Mouse (Mus musculus) T-helper 1 cell (primary cell): ENCODE data around the gene 4933417A18Rik.
"Not testable (repeated sequence)": the region's sequence is repeated elsewhere in the genome, so short reads cannot be mapped to it uniquely, and the experiment has no call there.

Source experiments
- in situ Hi-C: fragments of 300-600 bp; cut with MboI, MseI; formaldehyde crosslinking; loops from one replicate; pipeline ENCODE4 v1.15.1; 2025; ENCODE audit warnings: high pct_unique_total_duplicates

The 4933417A18Rik gene

DNA sequence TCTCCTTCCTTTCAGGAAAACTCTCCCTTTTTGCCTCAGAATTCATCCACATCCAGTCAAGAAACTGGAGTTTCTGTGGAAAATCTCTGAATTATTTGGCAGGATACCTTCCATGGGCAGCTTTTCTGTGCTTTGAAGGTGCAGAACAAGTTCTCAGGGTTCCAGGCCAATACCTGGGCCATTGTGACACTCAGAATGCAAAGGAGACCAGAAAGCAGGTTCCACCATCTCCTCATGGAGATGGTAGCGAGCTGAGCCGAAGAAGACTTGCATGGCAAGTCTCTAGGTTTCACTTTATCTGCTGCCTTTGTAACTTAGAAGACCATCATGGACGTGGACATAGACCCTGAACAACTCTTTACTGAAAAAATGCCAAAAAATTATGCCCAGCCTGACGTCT lies at the start of gene 4933417A18Rik, which contains the start of gene Fam217a:
TSS of gene 4933417A18Rik (plus strand) at position 200 of the 400 bp plus-strand sequence.
TSS of gene Fam217a (minus strand) at position 101 of the 400 bp plus-strand sequence.
- in situ Hi-C loops: no loop called here

DNA sequence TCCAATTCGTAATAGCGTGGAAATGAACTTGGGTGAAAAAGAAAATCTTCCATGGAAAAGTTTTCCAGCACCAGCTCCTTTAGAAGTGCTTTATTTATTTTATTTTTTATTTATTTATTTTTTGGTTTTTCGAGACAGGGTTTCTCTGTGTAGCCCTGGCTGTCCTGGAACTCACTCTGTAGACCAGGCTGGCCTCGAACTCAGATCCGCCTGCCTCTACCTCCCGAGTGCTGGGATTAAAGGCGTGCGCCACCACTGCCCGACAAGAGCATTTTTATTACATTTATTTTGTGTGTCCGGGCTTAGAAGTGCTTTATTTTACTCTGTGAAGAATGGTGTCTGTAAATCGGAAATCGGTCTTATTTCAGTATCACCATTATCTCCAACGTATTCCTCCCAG lies 49.5 kb upstream of the 4933417A18Rik start:
- in situ Hi-C loops: loop anchor here (10.0 kb wide), 1 partner anchor 120 kb away; no protein-coding TSS in a partner anchor

DNA sequence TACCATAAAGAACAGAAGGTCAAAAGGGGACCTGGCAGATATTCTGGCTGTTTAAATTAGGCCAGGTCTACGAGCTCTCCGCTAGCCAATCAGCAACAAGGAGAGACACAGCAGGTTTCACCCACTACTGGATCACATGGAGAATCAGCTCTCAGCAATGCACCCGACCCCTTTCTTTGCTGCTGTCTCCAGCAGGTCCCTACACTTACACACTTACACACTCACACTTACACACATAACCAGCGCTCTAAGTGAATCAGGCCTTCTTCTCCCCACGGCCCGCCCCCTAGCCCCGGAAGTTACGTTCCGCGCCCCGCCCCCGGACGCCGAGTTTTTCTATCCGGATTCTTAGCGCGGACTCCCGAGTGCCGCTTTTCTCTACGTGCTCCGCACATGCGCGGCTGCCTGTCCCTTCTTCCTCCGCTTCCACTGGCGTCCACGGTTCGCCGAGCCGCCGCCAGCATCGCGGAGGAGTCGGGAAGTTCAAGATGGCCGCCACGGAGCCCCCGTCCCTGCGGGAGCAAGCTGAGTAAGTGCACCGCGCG lies 49.0 kb upstream of the 4933417A18Rik start, which contains the start of gene Prpf4b:
TSS of gene Prpf4b (plus strand) at position 137 of the 545 bp plus-strand sequence.
- in situ Hi-C loops: loop anchor here (10.0 kb wide), 1 partner anchor 120 kb away; no protein-coding TSS in a partner anchor

DNA sequence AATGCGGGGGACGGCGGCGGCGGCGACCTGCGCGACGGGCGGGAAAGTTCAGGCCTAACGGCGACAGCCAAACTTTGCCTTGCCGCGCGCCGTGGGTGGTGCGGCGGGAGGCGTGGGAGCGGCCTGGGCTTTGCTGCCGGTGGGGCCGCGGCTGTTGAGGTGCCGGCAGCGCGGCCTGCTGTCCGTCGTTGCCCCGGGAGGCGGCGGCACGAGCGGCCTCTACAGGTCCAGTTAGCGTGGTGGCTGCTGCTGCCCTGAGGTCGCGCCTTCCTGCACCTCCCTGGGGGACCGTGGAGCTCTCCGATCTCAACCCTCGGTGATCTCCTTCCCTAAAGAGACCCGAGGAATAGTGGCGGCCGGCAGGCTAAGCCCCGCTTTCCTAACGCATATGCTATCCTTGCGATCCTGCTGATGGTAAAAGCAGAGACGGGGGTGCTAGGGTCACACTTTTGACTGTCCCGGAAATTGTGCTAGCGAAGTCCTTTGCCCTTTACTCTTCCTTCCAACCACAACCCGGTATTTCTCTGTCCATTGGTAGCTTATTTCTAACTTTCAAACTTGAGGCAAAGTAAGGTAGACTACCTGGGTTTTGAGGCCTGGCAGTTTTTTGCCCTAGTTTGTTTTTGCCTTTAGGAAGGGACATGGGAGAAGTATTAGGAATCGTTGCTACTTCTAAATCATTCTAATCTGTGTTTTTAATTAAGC lies 48.3 kb upstream of the 4933417A18Rik start:
- in situ Hi-C loops: loop anchor here (10.0 kb wide), 1 partner anchor 119 kb away; no protein-coding TSS in a partner anchor

DNA sequence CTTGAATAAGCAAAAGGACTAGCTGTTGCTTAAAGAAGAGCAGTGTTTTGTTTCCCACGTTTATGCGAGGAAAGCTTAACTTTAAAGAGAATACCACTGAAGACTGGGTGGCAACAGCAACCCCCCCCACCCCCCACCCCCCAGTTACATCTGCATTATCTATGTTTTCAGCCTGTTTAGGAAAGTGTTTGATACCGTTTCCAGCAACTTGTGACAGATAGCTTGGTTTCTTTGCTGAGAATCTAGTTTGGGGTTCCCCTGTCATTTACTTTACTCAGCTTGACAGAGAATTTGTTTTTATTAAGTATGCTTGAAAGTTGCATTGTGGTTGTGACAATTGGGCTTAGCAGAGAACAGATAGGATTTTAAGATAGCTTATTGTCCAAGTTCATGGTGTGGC lies 47.7 kb upstream of the 4933417A18Rik start:
- in situ Hi-C loops: loop anchor here (10.0 kb wide), 1 partner anchor 118 kb away; no protein-coding TSS in a partner anchor

DNA sequence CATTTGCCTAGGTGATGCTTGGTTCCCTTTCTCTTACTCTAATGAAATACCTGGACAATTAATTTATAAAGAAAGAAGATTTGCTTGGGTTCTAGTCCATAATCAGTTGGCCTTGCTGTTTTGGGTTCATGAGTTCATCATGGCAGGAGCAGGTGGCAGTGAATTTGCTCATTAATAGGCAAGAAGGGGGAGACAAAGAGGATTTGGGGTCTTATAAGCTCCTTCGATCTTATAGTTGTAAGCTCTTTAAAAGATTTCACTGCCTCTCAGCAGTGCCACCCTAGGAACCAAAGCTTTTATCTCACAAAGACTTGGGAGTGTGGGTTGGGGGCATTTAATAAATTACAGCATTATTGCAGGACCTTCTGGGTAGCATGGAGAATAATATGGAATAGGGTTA lies 31.3 kb upstream of the 4933417A18Rik start:
- in situ Hi-C loops: no loop called here

- in situ Hi-C loops: no loop called here
Measured at GRCm38 (mm10) chr13:34914614-34915013, 9.6 kb upstream of the 4933417A18Rik start.

DNA sequence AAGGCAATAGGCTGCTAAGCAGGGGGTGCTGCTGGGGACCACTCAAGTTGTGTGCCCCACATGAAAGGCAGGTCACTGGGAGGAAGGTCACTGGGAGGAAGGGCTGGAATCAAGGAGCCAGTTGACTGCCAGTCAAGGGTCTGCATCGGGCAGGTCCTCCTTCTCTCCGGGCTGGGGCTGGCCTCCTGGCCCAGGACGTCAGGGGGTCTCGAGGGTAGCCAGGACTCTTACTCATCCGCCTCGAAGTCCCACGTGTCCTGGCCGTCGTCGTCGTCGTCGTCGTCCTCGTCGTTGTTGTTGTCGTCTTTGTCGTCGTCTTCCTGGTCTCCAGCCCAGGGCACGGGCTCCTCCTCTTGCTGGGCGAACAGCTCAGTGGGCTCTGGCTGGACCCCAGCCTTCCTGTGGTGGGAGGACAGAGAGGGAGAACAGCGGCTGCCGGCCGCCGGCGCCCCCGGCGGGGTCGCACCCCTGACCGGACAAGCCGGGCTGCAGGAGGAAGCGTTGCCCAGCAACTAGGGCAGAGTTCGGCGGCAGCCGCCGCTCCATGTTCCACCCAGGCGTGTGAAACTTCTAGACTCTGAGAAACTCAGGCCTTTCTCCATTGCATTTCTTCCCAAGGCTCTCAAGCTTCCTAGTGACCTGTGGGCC lies 7.6 kb upstream of the 4933417A18Rik start:
- in situ Hi-C loops: no loop called here

- in situ Hi-C loops: no loop called here
Measured at GRCm38 (mm10) chr13:34934931-34935644, 10.9 kb downstream of the 4933417A18Rik start.

GRCm38 (mm10) chr13:34942370-34942769 lies 18.2 kb downstream of the 4933417A18Rik start:
- in situ Hi-C loops: no loop called here

DNA sequence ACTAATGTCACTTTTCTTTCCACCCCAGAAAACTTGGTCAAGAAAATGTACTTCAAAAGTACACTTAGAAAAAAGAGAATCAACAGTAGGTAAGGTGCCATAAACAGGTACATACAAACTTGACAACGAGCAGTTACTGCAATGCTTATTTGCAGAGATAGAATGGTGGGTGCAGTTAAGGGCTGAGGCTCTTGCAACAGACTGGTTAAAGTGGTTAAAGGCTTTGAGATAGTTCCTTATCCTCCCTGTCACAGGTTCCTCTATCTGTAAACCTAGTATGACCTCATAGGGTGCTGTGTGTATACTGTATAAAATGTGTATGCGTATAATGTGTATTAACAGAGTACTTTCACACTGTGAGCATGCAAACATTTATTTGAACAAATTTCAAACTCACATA lies 27.2 kb downstream of the 4933417A18Rik start:
- in situ Hi-C loops: not testable (repeated sequence)

DNA sequence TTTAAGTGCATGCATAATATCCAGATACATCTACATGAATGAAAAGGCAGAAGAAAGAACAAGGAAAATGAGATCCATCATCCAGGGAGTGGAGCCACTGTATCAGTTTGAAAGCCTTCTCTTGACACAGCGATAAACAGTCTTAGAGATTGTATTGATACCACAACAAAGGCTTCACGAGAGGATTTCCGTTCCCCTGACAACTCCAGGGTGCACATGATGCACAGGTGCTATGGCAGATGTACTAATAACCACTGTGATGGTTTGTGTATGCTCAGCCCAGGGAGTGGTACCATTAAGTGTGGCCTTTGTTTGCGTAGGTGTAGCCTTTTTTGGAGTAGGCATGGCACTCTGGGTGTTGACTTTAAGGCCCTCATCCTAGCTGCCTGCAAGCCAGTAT lies 32.7 kb downstream of the 4933417A18Rik start:
- in situ Hi-C loops: no loop called here

DNA sequence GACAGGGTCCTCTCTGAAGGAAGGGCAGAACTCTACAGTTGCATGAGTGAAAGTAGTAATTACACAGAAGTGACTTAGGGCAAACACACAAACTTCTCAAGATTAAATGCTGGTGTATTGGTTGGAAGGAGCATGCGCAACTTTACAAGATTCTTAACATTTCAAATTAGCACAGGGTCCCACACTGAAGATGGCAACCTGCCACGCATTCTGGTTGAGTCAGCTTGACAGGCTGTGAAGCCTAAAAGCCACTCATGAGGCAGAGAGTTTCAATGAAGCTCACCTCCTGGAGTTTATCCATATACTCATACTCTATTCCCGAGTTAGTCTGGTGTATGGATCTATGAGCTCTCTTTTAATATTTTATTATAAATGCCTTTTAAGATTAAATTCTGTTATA lies 33.9 kb downstream of the 4933417A18Rik start:
- in situ Hi-C loops: not testable (repeated sequence)

- in situ Hi-C loops: no loop called here
Measured at GRCm38 (mm10) chr13:34960996-34961770, 37.0 kb downstream of the 4933417A18Rik start.

DNA sequence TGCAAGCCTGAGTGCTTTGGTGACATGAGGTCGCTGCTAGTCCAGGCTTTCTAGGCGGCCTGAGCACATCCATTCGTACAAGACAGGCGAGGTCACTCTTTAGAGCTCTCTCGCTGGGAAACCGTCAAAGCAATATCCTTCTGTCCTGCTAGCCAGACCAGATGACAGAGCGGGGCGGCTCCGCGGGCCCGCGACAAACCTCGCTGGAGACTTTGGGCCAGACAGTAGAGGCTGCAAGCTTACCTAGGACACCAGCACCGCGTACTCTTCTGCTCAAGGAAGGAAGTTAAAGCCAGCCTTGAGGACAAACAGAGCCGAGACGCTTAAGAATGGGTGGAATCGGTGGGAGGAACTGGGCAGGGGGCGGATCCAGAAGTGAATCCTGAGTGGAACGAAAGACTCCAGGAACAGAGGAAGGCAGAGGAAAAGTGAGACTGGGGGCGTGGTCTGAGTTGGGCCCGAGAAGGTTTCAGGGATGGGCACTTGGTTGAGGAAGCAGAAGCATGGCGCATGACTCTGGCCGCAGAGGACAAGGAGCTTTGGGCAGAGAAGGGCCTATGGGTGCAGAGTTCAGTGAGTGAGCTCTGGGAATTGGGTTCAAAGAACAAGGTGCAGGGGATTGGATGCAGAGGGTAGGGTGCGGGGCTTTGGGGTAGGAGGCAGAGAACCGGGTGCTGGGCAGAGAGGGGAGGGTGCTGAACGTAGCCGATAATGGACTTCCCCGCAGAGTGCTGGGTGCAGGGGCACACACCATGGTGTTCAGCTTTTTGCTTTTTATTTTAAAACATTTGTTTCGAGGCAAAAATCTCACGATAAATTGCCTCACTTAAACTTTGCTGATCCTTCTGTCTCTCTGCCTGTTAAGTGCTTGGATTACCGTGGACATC lies 39.5 kb downstream of the 4933417A18Rik start, which contains the start of gene Eci3:
TSS of gene Eci3 (minus strand) at position 300 of the 887 bp plus-strand sequence.
- in situ Hi-C loops: no loop called here

DNA sequence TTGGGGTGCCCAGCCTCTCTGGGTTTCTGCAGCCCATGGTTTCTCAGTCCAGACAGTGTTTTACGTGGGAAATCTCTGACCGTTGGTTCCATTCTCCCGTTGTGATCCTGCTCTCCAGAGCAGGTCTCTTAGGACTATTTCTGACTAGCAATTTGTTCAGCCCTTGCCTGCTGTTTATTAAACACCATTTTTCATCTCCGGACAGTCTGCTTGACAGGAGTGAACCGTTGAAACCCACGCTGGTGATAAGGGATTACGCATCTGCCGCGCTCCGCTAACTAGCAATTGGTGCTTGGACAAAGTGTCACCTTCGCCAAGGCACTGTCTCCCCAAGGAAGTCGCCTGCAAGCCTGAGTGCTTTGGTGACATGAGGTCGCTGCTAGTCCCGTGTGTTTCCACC lies 40.2 kb downstream of the 4933417A18Rik start:
- in situ Hi-C loops: no loop called here

DNA sequence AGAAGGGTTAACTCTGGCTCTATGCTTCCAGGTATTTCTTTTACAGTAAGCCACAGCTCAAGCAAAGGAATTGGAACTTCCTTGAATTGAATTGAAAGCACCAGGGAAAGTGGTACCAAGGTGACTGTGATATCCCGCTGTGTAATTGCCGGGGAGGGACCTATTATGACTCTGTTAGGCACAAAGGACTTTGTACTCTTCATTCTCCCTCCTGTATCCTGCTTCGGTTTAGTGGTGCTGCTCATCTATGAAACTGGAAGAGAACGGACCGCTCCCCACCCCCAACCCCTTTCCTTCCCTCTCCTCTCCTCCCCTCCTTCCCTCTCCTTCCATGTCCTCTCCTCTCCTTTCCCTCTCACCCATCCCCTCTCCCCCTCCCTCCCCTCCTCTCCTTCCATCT lies 40.7 kb downstream of the 4933417A18Rik start:
- in situ Hi-C loops: no loop called here

- in situ Hi-C loops: not testable (repeated sequence)
Measured at GRCm38 (mm10) chr13:34965647-34966046, 41.4 kb downstream of the 4933417A18Rik start.

GRCm38 (mm10) chr13:34972456-34972855 lies 48.2 kb downstream of the 4933417A18Rik start:
- in situ Hi-C loops: not testable (repeated sequence)

DNA sequence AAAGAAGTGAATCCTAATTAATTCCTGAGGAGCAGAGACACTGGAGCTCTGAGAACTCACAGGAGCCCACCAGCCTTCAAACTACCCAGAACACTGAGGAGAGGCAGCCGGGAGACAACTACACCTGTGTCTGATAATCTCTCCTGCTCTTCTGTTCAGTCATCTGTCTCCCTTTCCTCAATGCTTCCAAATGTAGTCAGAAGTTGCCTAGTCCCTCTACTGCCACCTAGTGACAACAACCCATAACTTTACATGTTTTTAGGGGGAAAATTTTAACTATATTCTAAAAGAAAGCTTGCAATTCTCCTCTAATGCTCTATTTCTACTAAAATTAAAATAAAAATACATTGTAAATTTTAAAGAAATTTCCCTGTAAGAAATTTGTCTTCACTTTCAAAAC lies 48.9 kb downstream of the 4933417A18Rik start:
- in situ Hi-C loops: no loop called here
